Mouse (Mus musculus) left cerebral cortex, adult 9 months (tissue): ENCODE data around the gene Prpf40b.
"Not testable (repeated sequence)": the region's sequence is repeated elsewhere in the genome, so short reads cannot be mapped to it uniquely, and the experiment has no call there.

Experiments
- DNase-seq, 2 experiments: peaks; one replicate each; pipeline ENCODE4 v3.0.0; 2022; ENCODE audit warnings: low spot score in 2 of 2

The Prpf40b gene

DNA sequence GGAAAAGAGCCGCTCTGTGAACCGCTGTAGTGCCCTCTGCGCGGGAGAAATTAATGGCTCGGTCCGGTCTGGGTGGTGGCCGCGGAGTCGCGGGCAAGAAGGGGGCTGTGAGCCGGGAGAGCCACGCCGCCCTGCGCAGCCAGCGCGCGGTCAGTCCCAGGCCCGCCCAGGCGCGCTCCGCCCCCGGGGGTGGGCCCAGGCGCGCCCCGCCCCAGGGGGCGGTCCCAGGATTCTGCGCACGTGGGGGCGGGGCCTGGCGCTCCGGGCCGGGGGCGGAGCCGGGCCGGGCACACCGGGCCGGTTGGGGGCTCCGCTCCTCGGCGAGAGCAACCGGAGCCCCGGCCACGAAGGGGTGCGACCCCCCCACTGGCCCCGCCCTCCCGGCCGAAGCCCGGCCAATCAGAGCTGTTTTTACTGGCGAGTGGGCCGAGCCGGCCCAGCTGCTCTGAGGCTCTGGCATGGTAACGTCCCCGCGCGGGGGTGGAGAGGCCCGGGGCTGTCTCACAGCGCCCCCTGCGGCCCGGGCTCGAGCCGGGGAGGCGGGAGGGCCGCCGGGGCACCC, at the start of gene Prpf40b:
Gene Prpf40b, plus strand, starts transcription at position 275 of the 562 bp plus-strand sequence.
- peak; percentile 91 to 95 for DNase-seq

DNA sequence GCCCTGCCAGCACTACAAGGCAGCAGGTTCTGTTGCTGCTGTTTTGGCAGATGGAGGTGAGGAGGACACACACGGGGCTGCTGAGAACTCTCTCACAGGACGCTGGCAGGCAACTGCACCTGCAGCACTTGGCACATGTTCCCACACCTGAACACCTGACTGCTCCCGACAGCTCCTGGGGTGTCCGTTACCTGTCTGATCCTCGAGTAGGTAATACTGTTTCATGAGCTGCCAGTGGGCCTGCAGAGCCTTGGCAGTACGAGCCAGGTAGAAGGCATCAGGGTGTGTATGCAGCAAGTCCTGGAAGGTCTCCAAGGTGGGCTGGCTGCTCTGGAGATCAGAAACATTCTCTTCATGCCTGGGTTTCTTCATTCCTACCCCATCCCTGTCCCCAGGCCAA, 48.2 kb upstream of the Prpf40b start:
- not testable (repeated sequence) for DNase-seq

DNA sequence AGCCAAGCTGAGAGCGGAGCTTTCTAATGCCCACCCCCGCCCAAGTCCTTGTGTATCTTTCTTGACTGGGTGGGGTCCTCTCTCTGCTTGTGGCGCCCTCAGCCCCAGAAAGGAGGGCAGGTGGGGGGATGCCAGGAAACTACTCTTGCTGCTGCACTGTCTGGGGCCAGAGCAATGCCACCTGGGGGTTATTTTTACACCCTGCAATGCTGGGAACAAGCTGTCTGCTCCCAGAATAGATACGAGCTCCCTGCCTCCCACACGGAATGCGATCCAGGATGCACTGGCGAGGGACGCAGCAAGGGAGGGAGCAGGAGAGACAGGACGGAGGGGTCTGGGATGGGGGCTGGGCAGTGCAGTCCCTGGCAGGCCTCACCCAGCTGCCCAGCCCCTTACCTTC, 45.9 kb upstream of the Prpf40b start:
- DNase-seq: peak; percentile 75 to 85

- DNase-seq: no peak
These were observed 44.9 kb upstream of the Prpf40b start for GRCm38 (mm10) chr15:99249938-99250337.

DNA sequence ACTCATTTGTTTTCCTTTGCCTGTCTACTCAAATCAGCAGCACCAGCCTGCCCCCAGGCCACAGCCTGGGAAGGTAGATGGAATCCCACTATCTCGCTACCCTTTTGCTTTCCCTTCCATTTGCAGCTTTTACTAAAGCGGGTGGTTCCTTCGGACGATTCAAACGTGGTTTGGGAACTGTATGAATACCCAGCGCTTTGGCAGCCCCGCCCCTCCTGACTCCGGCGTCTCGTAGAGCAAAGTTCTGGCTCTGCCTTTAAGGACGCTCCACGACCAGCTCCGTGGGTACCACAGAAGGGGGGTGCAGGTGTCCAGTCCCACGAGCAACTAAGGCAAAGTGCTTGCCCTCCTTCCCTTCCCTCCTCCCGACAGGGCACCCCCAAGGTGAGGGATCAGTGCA, 43.8 kb upstream of the Prpf40b start:
- DNase-seq: not testable (repeated sequence)

DNA sequence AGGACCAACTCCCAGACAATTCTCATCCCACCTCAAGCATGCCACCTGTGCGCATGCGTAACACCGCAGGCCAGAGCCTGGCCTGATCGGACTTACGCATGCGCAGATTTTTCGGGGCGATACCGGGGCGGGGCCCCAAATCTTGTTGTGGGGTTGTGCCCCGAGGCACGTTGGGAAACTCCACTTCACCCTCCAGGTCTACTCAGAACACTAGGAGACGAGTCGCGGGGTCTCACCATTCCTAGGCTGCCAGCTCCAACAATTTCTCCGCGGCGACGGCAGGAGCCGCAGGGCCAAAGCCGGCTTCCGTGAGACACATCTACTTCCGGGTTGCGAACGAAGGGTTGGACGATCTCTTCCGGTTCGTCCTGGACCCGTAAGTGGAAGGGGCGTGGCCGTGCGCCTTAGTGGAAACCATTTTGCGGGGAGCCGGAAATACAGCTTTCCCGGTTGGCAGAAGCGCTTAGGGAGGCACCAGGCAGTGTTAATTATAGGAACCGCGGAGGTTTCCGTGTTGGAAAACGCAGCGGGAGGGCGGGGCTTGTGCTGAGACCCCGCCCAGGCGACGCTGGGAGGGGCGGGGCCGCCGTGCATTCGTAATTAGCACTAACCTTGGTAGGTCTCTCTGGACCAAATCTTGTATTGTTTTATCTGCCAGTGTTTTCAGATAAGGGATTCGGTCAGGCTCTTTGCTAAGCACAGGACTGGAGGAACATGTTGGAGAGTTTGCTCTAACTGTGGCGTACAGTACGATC, 43.1 kb upstream of the Prpf40b start, which contains the start of gene Mcrs1:
Gene Mcrs1, minus strand, starts transcription at position 336 of the 755 bp plus-strand sequence.
- DNase-seq: peak; percentile 97 to 99

GRCm38 (mm10) chr15:99252381-99253174, 42.3 kb upstream of the Prpf40b start:
- no peak for DNase-seq

DNA sequence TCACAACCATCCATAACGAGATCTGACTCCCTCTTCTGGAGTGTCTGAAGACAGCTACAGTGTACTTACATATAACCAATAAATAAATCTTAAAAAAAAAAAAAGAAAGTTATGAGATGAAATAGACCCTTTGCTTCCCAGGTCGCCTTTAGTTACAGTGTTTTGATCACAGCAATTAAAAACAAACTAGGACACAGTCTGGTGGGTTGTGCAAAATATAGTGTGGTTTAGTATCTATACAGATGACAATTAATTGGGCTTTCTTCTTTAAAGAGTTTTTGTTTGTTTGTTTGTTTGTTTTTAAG, 41.8 kb upstream of the Prpf40b start:
- not testable (repeated sequence) for DNase-seq

GRCm38 (mm10) chr15:99253772-99254171, 41.1 kb upstream of the Prpf40b start:
- no peak for DNase-seq

DNA sequence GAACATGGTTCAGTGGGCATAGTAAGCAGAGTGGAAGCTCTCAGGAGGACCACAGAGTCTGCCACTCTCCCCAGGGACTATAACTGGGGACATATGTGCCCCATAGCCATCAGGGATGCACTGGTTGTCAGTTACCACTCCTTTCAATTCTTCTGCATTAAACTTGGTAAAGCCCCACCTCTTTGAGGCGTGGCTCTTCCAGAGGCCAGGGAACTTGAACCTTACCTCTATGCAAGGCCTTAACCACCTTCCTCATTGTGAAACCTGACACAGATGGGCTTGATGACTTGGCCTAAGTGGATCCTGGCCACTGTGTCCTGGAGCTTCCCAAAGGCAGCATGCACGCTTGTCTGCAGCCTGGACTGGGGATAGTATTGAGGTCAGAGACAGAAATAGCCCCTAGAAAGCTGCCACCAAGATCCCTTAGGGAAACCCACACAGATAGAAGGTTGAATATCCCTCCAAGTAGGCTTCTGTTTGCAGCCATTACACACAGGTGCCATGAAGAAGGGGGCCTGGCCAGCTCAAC, 40.3 kb upstream of the Prpf40b start:
- DNase-seq: no peak

- DNase-seq: no peak
These were observed 39.6 kb upstream of the Prpf40b start for GRCm38 (mm10) chr15:99255241-99255749.

DNA sequence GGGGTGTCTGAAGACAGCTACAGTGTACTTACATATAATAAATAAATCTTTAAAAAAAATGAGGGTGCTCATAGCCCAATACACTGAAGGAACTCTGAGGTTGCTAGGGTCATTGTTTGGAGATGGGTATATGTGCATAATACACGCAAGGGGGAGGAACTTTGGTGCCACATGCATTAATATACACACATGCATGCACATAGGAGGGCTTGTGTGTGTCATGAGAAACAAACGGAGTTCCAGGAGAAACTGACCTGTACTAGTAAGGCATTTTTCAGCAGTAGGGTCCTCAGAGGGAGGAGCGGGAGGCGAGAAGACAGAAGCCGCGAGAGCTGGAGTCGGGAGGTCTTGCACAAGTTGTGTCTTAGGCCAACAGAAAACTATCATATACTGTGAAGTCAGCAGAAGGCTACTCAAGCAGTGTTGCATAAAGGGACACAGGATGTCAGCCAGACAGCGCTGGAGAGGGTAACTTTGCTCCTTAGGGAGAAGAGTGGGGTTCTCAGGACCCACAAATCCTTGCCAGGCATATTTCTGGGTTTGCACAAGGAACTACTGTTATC, 35.6 kb upstream of the Prpf40b start:
- no peak for DNase-seq

DNA sequence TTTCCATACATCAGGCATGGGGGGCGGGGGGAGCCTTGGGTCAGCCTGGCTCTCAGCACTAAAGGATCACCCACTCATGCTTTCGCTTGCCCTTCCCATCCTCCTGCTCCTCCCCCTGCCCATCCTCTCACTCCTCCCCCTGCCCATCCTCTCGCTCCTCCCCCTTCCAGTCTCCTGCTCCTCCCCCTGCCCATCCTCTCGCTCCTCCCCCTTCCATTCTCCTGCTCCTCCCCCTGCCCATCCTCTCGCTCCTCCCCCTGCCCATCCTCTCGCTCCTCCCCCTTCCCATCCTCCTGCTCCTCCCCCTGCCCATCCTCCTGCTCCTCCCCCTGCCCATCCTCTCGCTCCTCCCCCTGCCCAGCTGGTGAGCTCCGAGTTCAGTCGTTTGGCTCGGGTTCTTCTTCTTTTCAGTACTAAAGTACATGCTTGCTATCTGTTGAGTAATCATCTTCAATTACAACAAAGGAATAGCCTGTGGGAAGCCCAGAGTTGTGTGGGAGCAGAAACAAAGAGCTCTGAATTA, 35.1 kb upstream of the Prpf40b start:
- peak in 1 of 2 experiments; percentile 58 for DNase-seq

- DNase-seq: no peak
These were observed 32.2 kb upstream of the Prpf40b start for GRCm38 (mm10) chr15:99262702-99263101.

GRCm38 (mm10) chr15:99264363-99264762, 30.5 kb upstream of the Prpf40b start:
- DNase-seq: no peak

DNA sequence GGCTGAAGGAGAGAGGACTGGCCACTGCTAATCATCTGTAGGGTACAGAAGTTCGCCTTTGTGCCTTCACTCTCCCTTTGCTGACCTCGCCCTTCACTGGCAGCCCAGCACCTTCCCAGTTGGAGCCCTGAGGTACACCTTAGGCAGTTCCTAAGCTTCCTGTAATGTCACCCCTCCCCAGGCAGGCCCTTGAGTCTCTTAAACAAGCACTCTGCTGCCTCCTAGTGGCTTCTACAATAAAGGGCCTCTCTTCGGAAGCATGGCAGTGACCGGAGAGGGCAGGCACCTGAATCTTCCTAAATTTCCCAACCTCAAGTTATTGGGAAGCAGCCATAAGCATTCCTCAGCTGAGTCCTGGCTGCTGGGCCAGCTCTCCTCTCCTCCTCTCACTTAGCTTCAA, 29.2 kb upstream of the Prpf40b start:
- peak in 1 of 2 experiments; percentile 78 for DNase-seq

- DNase-seq: no peak
These were observed 18.8 kb upstream of the Prpf40b start for GRCm38 (mm10) chr15:99276095-99276494.

GRCm38 (mm10) chr15:99278271-99278670, 16.6 kb upstream of the Prpf40b start:
- DNase-seq: no peak

DNA sequence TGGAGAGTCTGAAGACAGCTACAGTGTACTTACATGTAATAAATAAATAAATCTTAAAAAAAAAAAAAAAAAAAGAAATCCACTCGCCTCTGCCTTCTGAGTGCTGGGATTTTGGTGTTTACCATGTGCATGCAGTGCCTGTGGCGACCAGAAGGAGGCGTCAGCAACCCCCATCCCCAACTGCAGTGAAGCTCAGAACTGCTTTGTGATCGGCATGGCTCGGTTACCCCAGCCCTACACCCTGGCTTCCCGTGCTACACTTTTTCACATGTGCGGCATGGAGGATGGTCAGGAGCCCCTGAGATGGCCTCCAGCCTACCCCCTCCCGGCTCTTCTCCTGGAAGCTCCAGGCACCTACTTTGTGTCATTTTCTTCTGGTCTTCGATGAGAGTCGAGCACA, 11.4 kb upstream of the Prpf40b start:
- DNase-seq: no peak

DNA sequence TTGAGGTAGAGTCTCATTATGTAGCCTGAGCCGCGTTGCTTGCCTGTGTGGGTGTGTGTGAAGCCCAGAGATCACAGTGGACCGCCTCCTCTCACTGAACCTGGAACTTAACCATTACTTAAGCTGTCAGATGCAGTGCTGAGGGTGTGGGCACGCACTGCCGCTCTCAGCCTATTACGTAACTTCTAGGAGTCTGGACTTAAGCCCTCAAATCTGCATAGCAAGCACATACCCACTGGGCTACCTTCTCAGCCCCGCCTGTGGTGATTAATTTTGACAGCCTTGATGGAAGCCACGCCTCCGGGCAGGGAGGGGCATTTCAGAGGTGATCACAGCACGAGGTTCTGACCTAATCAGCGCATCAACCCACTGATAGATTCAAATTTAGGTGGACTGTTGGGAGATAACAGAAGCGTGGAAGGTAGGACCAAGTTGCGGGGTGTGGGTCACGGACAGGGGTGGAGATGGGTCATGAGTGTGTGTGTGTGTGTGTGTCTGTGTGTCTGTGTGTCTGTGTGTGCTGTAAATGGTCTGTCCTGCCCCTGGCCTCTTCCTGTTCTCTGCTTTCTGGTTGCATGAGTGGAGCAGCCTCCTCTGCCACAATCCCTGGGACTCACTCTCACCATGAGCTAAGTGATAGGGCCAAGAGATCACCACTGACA, 10.2 kb upstream of the Prpf40b start:
- DNase-seq: no peak

GRCm38 (mm10) chr15:99285189-99285535, 9.7 kb upstream of the Prpf40b start:
- no peak for DNase-seq
